Mouse (Mus musculus) heart, embryonic 10.5 days (tissue): ENCODE data around the gene Stra6. TPM values are rescaled to one million over a fixed set of nuclear protein-coding genes. Genes with fewer than 3 reads are reported as not detected.

Experiments
- DNase-seq: peaks from one replicate; pipeline ENCODE4 v3.0.0-alpha.2; 2017; ENCODE audit warnings: low spot score
- H3K27ac ChIP-seq: fragments of 300-500 bp; sonication (generic); 2 replicates; pipeline ENCODE4 v1.5.1; 2016; ENCODE audit warnings: mild to moderate bottlenecking
- H3K27me3 ChIP-seq: fragments of 300-500 bp; sonication (generic); 2 replicates; pipeline ENCODE4 v1.6.1; 2016; ENCODE audit warnings: mild to moderate bottlenecking; ENCODE audit not compliant: poor library complexity, insufficient read depth, severe bottlenecking
- H3K36me3 ChIP-seq: fragments of 300-500 bp; sonication (generic); 2 replicates; pipeline ENCODE4 v1.6.1; 2016; ENCODE audit warnings: mild to moderate bottlenecking, moderate library complexity
- H3K4me1 ChIP-seq: fragments of 300-500 bp; sonication (generic); 2 replicates; pipeline ENCODE4 v1.6.1; 2016; ENCODE audit warnings: mild to moderate bottlenecking
- H3K4me3 ChIP-seq: fragments of 300-500 bp; sonication (generic); 2 replicates; pipeline ENCODE4 v1.5.1; 2016; ENCODE audit warnings: mild to moderate bottlenecking, moderate library complexity
- H3K9me3 ChIP-seq: fragments of 300-500 bp; sonication (generic); 2 replicates; pipeline ENCODE4 v1.6.1; 2016; ENCODE audit warnings: mild to moderate bottlenecking, moderate library complexity
- WGBS: fragments of 180-500 bp; shearing (Covaris S2); methylation state at CpG from one replicate; pipeline ENCODE4 v1.1.7; 2016; 5-methylcytosine and 5-hydroxymethylcytosine counted together
- polyA plus RNA-seq: library from polyadenylated mRNA; unstranded; fragments of >200 nt; fragmentation: Nextera tagmentation; extraction: Ambion mirVana; gene quantifications from 2 replicates; pipeline ENCODE4 v1.2.1, GENCODE M21; 2016

Gene Stra6
- polyA plus RNA-seq, 1 experiment from 2014 or later: 16.3 TPM

DNA sequence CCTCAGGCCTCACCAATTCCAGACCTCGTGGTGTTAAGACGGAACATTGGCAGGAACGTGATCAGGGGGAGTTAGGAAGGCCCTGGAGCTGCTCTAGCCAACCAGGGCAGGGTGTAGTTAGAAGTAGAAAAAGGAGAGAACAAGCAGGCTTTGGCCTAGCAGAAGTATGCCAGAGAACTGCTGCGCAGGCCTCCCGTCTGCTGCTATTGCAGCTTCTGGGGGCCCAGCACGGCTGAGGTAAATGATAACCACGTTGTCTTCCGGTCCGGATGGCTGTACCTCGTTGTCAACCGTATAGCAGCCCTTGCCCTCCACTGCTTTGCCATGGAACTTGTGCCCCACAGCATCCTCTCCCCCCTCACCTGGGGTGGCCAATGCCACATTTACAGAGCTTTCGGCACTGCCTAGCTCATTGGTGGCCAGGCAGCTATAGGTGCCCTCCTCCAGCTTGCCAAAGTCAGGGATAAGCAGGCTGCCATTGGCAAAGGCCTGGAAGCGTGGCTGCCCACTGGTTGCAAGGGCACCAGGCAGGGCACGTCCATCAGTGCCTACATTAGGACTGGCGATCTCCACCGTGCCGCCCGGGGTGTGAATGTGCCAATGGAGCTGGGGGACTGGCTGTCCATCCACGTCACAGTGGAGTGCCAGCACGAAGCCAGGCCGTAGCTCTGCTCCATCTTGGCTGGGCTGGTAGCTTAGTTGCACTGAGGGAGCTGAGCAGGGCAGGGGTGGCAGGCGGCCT lies 93.4 kb downstream of the Stra6 start:
- peak overlapping the region; percentile 69; the same call in 1 of the 2 replicates for H3K27ac ChIP-seq
- no peak overlapping the region for H3K4me3 ChIP-seq
- peaks cover 68% of the 10 kb centered on the region for H3K4me1 ChIP-seq

DNA sequence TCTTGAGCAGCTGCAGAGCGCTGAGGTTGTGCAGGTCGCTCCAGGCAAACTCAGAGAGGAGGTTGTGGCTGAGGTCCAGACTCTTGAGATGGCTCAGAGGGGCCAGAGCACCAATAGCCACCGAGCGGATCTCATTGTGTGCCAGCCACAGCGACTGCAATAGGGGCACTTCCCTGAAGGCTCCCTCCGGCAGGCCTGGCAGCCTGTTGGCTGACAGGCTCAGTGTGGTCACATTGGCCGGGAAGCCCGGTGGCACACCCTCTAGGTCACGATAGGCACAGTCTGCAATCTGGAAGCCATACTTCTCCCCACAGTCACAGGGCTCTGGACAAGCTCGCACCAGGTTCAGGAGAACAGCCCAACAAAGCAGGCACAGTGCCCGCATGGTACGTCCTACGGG lies 94.2 kb downstream of the Stra6 start:
- Histone ChIP-seq H3K27me3 (peaks cover 36% of the 10 kb centered on the region), H3K4me1 (peaks cover 68% of the 10 kb centered on the region), H3K27ac (peak overlapping the region; percentile 69), H3K4me3 (no peak overlapping the region), H3K9me3 (no peaks in the 10 kb centered on the region), H3K36me3 (no peaks in the 10 kb centered on the region)
- DNase-seq: peak; percentile 66
- 73% methylated on average over 13 of the region's 13 CpGs for whole genome bisulfite sequencing

More for the DNA sequence above, 93.4 kb downstream of the Stra6 start:
- 86% methylated on average over 22 of the region's 22 CpGs for WGBS
- H3K36me3 ChIP-seq: no peaks in the 10 kb centered on the region
- peaks cover 36% of the 10 kb centered on the region for H3K27me3 ChIP-seq
- H3K9me3 ChIP-seq: no peaks in the 10 kb centered on the region
- DNase-seq: peak; percentile 73

DNA sequence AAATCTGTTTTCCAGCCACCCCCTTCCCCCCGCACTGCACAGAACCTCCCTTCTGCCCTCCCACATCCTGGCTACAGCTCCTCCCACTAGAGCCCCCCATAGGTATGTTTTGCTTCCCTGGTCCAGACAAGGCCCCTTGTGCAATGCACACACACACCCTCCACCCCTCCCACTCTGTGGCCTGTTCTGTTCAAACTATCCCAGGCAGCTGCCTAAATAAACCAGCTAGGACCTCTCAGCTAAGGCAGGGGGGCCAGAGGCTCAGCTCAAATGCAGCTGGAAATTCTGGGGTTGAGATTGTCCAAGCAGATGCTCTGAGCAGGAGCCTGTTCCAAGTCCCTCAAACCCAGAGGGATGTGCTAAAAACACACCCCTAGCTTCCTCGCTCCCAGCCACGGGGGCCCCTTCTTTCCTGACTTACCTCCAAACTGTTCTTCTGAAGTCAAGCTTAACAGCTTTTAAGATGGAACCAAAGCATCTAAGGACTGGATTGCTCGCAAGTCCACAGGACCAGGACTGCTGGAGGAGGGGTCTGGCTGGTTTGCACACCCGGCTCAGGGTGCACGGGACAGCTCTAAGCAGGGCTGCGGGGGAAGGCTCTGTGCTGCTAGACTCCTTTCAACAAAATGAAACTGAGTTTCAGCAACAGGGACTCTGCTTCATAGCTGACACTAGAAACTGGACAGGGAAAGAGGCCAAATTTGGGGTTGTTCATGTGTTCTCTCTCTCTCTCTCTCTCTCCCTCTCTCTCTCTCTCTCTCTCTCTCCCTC lies 95.1 kb downstream of the Stra6 start:
- no peaks in the 10 kb centered on the region for H3K9me3 ChIP-seq
- H3K36me3 ChIP-seq: no peaks in the 10 kb centered on the region
- H3K4me1 ChIP-seq: peaks cover 63% of the 10 kb centered on the region
- peak overlapping the region; percentile 8; the same call in 1 of the 2 replicates for H3K4me3 ChIP-seq
- WGBS: 39% methylated on average over 7 of the region's 7 CpGs
- peaks cover 27% of the 10 kb centered on the region for H3K27me3 ChIP-seq
- DNase-seq: peak; percentile 75
- peak overlapping the region; percentile 69 for H3K27ac ChIP-seq

DNA sequence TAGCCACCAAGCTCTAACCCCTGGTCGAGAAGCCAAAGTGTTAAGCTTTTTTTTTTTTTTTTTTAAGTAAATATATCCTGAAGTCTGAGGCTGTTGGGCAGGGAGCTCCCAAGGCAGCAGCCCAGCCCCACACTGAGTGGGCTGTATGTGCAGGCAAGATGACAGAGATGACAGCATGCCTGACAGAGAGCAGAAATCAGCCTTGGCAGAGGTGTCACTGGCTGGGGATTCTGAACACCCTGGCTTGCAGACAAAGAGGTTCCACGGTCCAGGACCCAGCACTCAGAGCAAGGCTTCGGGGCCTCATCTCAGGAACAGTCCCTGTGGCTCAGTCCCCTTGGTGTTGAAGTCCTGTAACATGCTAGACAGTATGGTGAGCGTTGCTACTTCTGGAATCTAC lies 96.3 kb downstream of the Stra6 start:
- Histone ChIP-seq H3K9me3 (no peaks in the 10 kb centered on the region), H3K27ac (peak overlapping the region; percentile 30; the same call in 1 of the 2 replicates), H3K27me3 (peaks cover 26% of the 10 kb centered on the region), H3K4me1 (peaks cover 59% of the 10 kb centered on the region), H3K36me3 (no peaks in the 10 kb centered on the region), H3K4me3 (no peak overlapping the region)
- WGBS: 32% methylated on average over 4 of the region's 4 CpGs
- DNase-seq: peak; percentile 76

DNA sequence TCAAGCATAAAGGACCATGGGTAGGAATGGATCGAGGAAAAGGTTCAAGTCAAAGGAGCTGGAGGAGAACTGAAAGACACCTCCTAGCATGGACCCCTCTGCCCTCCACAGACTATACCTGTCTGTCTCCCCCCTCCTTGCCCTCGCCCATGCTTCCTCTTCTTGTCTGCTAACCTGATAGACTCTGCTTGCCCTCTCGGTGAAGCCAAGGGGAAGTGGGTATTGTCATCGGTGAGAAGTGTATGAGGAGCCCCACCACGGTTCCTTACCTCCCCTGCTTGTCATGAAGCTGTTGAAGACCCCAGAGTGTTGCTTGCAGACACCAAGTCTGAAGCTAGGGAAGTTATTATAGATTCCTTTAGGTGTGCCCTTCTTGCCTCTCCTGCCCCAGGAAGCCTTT lies 96.7 kb downstream of the Stra6 start:
- Histone ChIP-seq H3K4me1 (peaks cover 54% of the 10 kb centered on the region), H3K27ac (peak overlapping the region; percentile 42; the same call in 1 of the 2 replicates), H3K36me3 (no peaks in the 10 kb centered on the region), H3K4me3 (no peak overlapping the region), H3K27me3 (peaks cover 26% of the 10 kb centered on the region), H3K9me3 (no peaks in the 10 kb centered on the region)
- 62% methylated on average over 5 of the region's 5 CpGs for WGBS
- peak; percentile 68 for DNase-seq

DNA sequence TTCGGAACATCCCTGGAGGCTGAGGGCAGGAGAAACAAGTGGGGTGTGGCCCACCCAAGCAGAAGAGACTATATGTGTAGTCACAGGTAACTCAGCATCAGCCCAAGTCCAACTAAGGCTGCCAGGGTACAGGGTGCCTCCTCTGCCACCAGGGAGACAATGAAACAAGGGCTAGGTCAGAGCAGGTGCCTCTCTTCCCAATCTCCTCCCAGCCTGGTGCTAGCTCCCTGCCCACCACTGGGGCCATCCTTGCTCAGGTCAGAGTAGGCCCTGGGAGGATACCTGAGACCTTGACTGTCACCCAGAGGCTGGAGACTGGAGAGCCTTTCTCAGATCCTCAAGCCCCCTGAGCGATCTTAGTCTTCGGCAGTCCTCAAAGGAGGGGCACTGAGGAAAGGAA lies 98.6 kb downstream of the Stra6 start:
- WGBS: 79% methylated on average over 3 of the region's 3 CpGs
- no peak overlapping the region for H3K27ac ChIP-seq

DNA sequence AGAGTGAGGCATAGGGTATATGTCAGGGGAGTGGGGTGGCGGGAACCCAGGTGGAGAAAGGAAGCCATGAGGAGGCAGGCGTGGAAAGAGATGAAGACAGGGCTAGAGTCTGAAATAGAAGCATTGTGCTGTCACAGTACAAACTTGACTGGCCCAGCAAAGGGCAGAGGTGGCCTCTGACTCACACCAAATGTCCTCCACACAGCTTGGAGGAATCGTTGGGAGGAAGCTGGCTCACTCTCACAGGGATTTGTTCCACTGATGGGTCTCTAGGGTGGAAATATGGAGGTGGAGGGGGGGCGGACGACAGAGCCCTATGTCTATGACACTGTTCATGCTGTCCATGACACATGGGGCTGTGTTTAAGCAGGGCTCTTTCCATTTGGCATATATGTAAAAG lies 99.6 kb downstream of the Stra6 start:
- Histone ChIP-seq H3K4me1 (peaks cover 29% of the 10 kb centered on the region), H3K36me3 (no peaks in the 10 kb centered on the region), H3K4me3 (no peak overlapping the region), H3K9me3 (no peaks in the 10 kb centered on the region), H3K27ac (0 out of 2 replicates have a peak overlapping the region, but pooled peaks have one; percentile 3), H3K27me3 (peaks cover 10% of the 10 kb centered on the region; the same call in 1 of the 2 replicates)
- DNase-seq: no peak
- 56% methylated on average over 5 of the region's 5 CpGs for whole genome bisulfite sequencing

More for the DNA sequence above, 98.6 kb downstream of the Stra6 start:
- H3K27me3 ChIP-seq: peaks cover 20% of the 10 kb centered on the region
- DNase-seq: peak; percentile 61
- H3K4me3 ChIP-seq: no peak overlapping the region
- H3K36me3 ChIP-seq: no peaks in the 10 kb centered on the region
- peaks cover 39% of the 10 kb centered on the region for H3K4me1 ChIP-seq
- no peaks in the 10 kb centered on the region for H3K9me3 ChIP-seq

DNA sequence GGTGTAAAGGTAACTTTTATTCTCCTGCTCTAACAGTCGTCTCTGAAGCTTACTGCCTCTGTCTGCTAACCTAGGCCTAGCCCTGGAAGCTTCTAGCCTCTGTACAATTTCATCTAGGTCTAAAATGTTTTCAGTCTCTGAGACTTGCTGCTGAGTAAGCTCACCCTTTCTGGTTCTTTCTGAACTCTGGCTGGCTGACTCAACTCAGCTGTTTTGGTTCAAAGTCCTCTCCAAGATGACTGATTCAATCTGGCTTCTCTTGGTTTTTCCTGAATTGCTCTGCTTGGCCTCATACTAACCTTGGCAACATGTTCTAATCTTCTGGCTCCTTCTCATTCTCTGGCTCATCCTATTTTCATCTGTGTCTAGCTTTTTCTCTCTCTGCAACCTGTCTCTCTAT lies 102.2 kb downstream of the Stra6 start:
- Histone ChIP-seq H3K4me1 (peaks cover 11% of the 10 kb centered on the region), H3K27me3 (peaks cover 4% of the 10 kb centered on the region; the same call in 1 of the 2 replicates), H3K9me3 (no peaks in the 10 kb centered on the region), H3K4me3 (no peak overlapping the region), H3K36me3 (no peaks in the 10 kb centered on the region), H3K27ac (no peak overlapping the region)
- DNase-seq: no peak
- 80% methylated on average over 1 of the region's 1 CpGs for WGBS

DNA sequence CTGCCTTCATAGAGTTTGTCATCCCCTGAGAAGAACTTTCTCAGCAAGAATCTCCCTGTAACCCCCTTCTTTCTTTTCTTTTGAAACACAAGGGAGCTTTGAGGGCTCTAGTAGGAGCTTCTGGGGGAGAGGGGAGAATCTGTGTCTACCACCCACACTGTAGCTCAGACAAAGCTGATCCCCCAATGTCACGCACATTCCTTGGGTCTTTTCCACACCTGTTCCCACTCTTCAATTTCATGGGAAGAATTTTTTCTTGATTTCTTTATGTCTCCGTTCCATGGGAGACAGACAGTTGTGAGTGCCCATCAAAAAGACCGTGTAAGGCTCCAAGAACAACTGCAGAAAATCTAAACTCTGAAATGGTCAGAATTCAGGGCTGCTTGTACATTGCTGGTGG lies 105.3 kb downstream of the Stra6 start:
- Histone ChIP-seq H3K36me3 (no peaks in the 10 kb centered on the region), H3K27me3 (no peaks in the 10 kb centered on the region), H3K27ac (peak overlapping the region; percentile 10; the same call in 1 of the 2 replicates), H3K4me3 (no peak overlapping the region), H3K9me3 (no peaks in the 10 kb centered on the region), H3K4me1 (peaks cover 5% of the 10 kb centered on the region)
- 74% methylated on average over 3 of the region's 3 CpGs for WGBS
- no peak for DNase-seq

DNA sequence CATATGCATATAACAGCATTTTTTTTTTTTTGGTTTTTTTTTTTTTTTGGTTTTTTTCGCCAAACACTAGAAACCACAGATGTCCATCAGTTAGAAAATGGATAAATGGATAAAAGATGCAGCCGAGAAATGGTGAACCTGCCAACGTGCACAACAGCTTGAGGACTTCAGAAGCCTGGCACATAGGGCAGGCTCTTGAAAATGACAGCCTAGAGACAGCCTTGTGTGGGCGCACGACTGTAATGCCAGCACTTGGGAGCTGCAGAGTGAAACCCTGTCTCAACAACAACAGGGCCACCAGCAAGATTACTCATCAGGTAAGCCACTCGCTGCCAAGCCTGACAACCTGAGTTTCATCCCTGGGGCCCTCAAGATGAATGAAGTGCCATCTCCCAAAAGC lies 105.8 kb downstream of the Stra6 start:
- no peak overlapping the region for H3K4me3 ChIP-seq
- H3K4me1 ChIP-seq: peaks cover 6% of the 10 kb centered on the region
- WGBS: 82% methylated on average over 6 of the region's 6 CpGs
- H3K27me3 ChIP-seq: no peaks in the 10 kb centered on the region
- no peak overlapping the region for H3K27ac ChIP-seq
- no peak for DNase-seq
- H3K9me3 ChIP-seq: no peaks in the 10 kb centered on the region
- H3K36me3 ChIP-seq: no peaks in the 10 kb centered on the region

DNA sequence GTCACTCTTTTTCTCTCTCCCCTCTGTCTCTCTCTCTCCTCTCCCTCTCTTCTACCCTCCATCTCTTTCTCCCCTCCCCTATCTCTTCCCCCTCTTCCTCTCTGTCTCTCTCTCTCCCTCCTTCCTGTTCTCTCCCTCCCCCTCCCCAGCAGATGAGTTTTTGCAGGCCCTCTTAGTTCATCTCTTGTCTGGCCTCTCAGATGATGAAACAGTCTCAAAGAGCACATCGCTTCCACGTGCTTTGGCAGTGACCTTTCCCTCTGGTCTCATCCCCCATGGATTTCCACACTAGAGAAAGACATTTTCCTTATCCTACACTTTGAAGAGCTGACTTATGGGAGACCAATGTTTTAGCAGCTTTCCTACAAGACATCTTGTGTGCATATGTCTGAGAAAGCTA lies 109.3 kb downstream of the Stra6 start:
- H3K36me3 ChIP-seq: no peaks in the 10 kb centered on the region
- WGBS: 79% methylated on average over 2 of the region's 2 CpGs

DNA sequence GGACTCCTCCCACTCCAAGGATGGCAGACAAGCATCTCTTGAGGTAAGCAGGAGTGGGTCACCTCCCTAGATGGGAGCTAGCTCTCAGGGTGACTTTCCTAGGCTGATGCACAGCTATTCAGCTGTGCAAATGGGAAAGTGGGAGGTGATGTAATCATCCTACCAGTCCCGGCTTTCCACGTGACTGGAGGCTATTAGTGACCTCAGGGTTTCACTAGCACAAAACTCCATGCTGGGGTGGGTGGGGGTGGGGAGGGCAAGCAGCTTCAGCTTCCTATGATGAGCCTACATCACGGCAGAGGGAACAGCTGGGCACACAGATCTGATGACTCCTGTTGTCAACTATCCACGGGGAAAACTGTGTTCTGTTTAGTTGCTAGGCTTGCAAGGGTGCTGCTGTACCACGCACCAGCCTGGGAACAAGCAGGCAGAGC lies 111.2 kb downstream of the Stra6 start:
- no peak overlapping the region for H3K4me3 ChIP-seq
- DNase-seq: peak; percentile 70
- no peaks in the 10 kb centered on the region for H3K36me3 ChIP-seq
- H3K4me1 ChIP-seq: peaks cover 20% of the 10 kb centered on the region
- H3K9me3 ChIP-seq: no peaks in the 10 kb centered on the region
- no peak overlapping the region for H3K27ac ChIP-seq
- 34% methylated on average over 5 of the region's 5 CpGs for WGBS
- H3K27me3 ChIP-seq: no peaks in the 10 kb centered on the region

More for the DNA sequence above, 109.3 kb downstream of the Stra6 start:
- Histone ChIP-seq H3K27ac (no peak overlapping the region), H3K4me1 (peaks cover 25% of the 10 kb centered on the region), H3K9me3 (no peaks in the 10 kb centered on the region), H3K4me3 (no peak overlapping the region), H3K27me3 (no peaks in the 10 kb centered on the region)
- no peak for DNase-seq
